8 mouse cellular contexts compared by ENCODE assay signal in genomic region chr7:19558965-19559364, GRCm38 (mm10). TPM values are rescaled to one million over a fixed set of nuclear protein-coding genes. Genes with fewer than 3 reads are reported as not detected.
DNase-seq lines count a peak whose midpoint lies in the region; ATAC-seq and TF ChIP-seq lines count a peak whose summit lies in the region.

No protein-coding gene starts in this region.

- H3K79me2 ChIP-seq in liver, adult 2 months (ENCODE audit: control insufficient read depth, insufficient read depth, low read length) = peaks cover 60% of the 10 kb centered on the region

- ATAC-seq in liver, embryonic 11.5 days (replicated peaks; ENCODE audit: low FRiP score) = no peak
- no peak for ATAC-seq in stomach, embryonic 16.5 days (ENCODE audit: insufficient read depth, low FRiP score)
- ATAC-seq in activated CD4-positive, CD25-positive, alpha-beta regulatory T cell, adult 4 months = no peak

- no peaks in the 10 kb centered on the region for H3K27me3 ChIP-seq in liver, adult 2 months (ENCODE audit: control insufficient read depth, insufficient read depth, low read length)
- no peaks in the 10 kb centered on the region for H3K27me3 ChIP-seq in liver, embryonic 11.5 days (replicated peaks; ENCODE audit: control insufficient read depth, insufficient read depth, low read length)
- H3K27me3 ChIP-seq in stomach, embryonic 16.5 days (ENCODE audit: control insufficient read depth, insufficient read depth, low read length) = no peaks in the 10 kb centered on the region

- H3K4me2 ChIP-seq in liver, embryonic 11.5 days = peak overlapping the region; percentile 16
- H3K4me2 ChIP-seq in stomach, embryonic 16.5 days (ENCODE audit: low read depth, low read length) = no peak overlapping the region

- 0 out of 2 replicates have a peak, but pooled peaks cover 2% of the 10 kb centered on the region for H3K36me3 ChIP-seq in liver, adult 2 months (ENCODE audit: control insufficient read depth, insufficient read depth, low read length)
- peaks cover 7% of the 10 kb centered on the region for H3K36me3 ChIP-seq in liver, embryonic 11.5 days (ENCODE audit: control insufficient read depth, insufficient read depth, low read length)
- no peaks in the 10 kb centered on the region for H3K36me3 ChIP-seq in stomach, embryonic 16.5 days (ENCODE audit: control insufficient read depth, insufficient read depth, low read length)

- H3K9ac ChIP-seq in liver, adult 2 months (ENCODE audit: low read depth, low read length) = no peak overlapping the region
- H3K9ac ChIP-seq in liver, embryonic 11.5 days (ENCODE audit: low read depth, low read length) = no peak overlapping the region; the same call in 1 of the 2 replicates
- no peak overlapping the region for H3K9ac ChIP-seq in stomach, embryonic 16.5 days (ENCODE audit: low read length)

- peak; percentile 43; the same call in 1 of the 2 replicates for TF ChIP-seq CTCF in liver, adult 2 months (IDR thresholded peaks at IDR 0.05; ENCODE audit: low read depth, low read length)

- WGBS in liver, adult 2 months = 67% methylated on average over 2 of the region's 2 CpGs
- 36% methylated on average over 2 of the region's 2 CpGs for WGBS in liver, embryonic 11.5 days
- WGBS in stomach, embryonic 16.5 days = 46% methylated on average over 2 of the region's 2 CpGs

- H3K4me1 ChIP-seq in liver, adult 2 months (ENCODE audit: control insufficient read depth, insufficient read depth, low read length) = peaks cover 30% of the 10 kb centered on the region
- H3K4me1 ChIP-seq in liver, embryonic 11.5 days (replicated peaks; ENCODE audit: control insufficient read depth, insufficient read depth, low read length) = peaks cover 37% of the 10 kb centered on the region
- H3K4me1 ChIP-seq in stomach, embryonic 16.5 days (ENCODE audit: control insufficient read depth, insufficient read depth, low read length) = peaks cover 50% of the 10 kb centered on the region

- no peak for DNase-seq in liver, adult 2 months (ENCODE audit: extremely low read depth, low read depth, low spot score)
- no peak for DNase-seq in liver
- peak; percentile 61 for DNase-seq in embryo, embryonic 11 days
- DNase-seq in liver, embryonic 11.5 days (ENCODE audit: low spot score) = no peak
- no peak for DNase-seq in Muller cell, postnatal 12 days (ENCODE audit: inconsistent ontology term)
- no peak for DNase-seq in adrenal gland, postnatal 4 days (ENCODE audit: low spot score in 2 of 2)

- TF ChIP-seq POLR2A in liver, adult 2 months (IDR thresholded peaks at IDR 0.05; ENCODE audit: extremely low read depth, insufficient read depth, low read length) = no peak

- H3K9me3 ChIP-seq in liver, embryonic 11.5 days (ENCODE audit: control insufficient read depth, low read length) = no peaks in the 10 kb centered on the region
- no peaks in the 10 kb centered on the region for H3K9me3 ChIP-seq in stomach, embryonic 16.5 days (replicated peaks; ENCODE audit: control insufficient read depth, low read length)

- H3K27ac ChIP-seq in liver, adult 2 months (replicated peaks; ENCODE audit: insufficient read depth, low read depth, low read length) = no peak overlapping the region
- H3K27ac ChIP-seq in liver, embryonic 11.5 days (ENCODE audit: low read depth, low read length) = no peak overlapping the region
- H3K27ac ChIP-seq in stomach, embryonic 16.5 days (ENCODE audit: low read length) = peak overlapping the region; percentile 28; the same call in 1 of the 2 replicates

- H3K4me3 ChIP-seq in liver, adult 2 months (ENCODE audit: insufficient read depth, low read depth, low read length) = no peak overlapping the region
- H3K4me3 ChIP-seq in liver, embryonic 11.5 days (ENCODE audit: low read depth, low read length) = no peak overlapping the region
- H3K4me3 ChIP-seq in stomach, embryonic 16.5 days (replicated peaks; ENCODE audit: low read length) = no peak overlapping the region

RNA-seq across cellular contexts. Expression of gene Ppp1r37, which starts 3.9 kb away (rescaled TPM):
- 25.0 and 25.6 TPM in 2 replicates for total RNA-seq in liver, adult 2 months (2014; rRNA removed)
- 82.3 and 84.2 TPM in 2 replicates for polyA plus RNA-seq in liver, adult 2 months (2012; rRNA removed)
- 2.9 and 3.1 TPM in 2 replicates for polyA plus RNA-seq in liver, embryonic 11.5 days (2014; fragmentation: Nextera tagmentation; extraction: Ambion mirVana)
- polyA plus RNA-seq in stomach, embryonic 16.5 days (2015; fragmentation: Nextera tagmentation; extraction: Ambion mirVana) = 19.1 and 20.4 TPM in 2 replicates
- polyA plus RNA-seq in activated CD4-positive, CD25-positive, alpha-beta regulatory T cell, adult 4 months (2017; shearing (Covaris generic)) = 1 to 10 TPM; 3.2 TPM
- 10 to 100 TPM; 66.7 to 67.1 TPM for total RNA-seq in adrenal gland, postnatal 4 days (2021)

RNA-seq across cellular contexts. Expression of gene Zfp296, which starts 18.1 kb away (rescaled TPM):
- 0.40 and 0.83 TPM in 2 replicates for total RNA-seq in liver, adult 2 months (2014; rRNA removed)
- polyA plus RNA-seq in liver, adult 2 months (2012; rRNA removed) = 0.93 and 1.3 TPM in 2 replicates
- polyA plus RNA-seq in liver, embryonic 11.5 days (2014; fragmentation: Nextera tagmentation; extraction: Ambion mirVana) = 2.3 and 2.4 TPM in 2 replicates
- 2.8 and 3.7 TPM in 2 replicates for polyA plus RNA-seq in stomach, embryonic 16.5 days (2015; fragmentation: Nextera tagmentation; extraction: Ambion mirVana)
- 1 to 10 TPM in 1 of 2 experiments, under 1 TPM in 1; 0.46 to 2.3 TPM for polyA plus RNA-seq in activated CD4-positive, CD25-positive, alpha-beta regulatory T cell, adult 4 months (2017; shearing (Covaris generic))
- total RNA-seq in adrenal gland, postnatal 4 days (2021) = under 1 TPM; 0.25 to 0.39 TPM

RNA-seq across cellular contexts. Expression of gene Gemin7, which starts 18.4 kb away (rescaled TPM):
- total RNA-seq in liver, adult 2 months (2014; rRNA removed) = 31.2 and 40.1 TPM in 2 replicates
- polyA plus RNA-seq in liver, adult 2 months (2012; rRNA removed) = 60.2 and 61.6 TPM in 2 replicates
- 133 and 142 TPM in 2 replicates for polyA plus RNA-seq in liver, embryonic 11.5 days (2014; fragmentation: Nextera tagmentation; extraction: Ambion mirVana)
- 141 and 153 TPM in 2 replicates for polyA plus RNA-seq in stomach, embryonic 16.5 days (2015; fragmentation: Nextera tagmentation; extraction: Ambion mirVana)
- 10 to 100 TPM; 88.3 to 91.8 TPM for polyA plus RNA-seq in activated CD4-positive, CD25-positive, alpha-beta regulatory T cell, adult 4 months (2017; shearing (Covaris generic))
- 10 to 100 TPM; 67.0 to 68.8 TPM for total RNA-seq in adrenal gland, postnatal 4 days (2021)

RNA-seq across cellular contexts. Expression of gene Nkpd1, which starts 41.3 kb away (rescaled TPM):
- total RNA-seq in liver, adult 2 months (2014; rRNA removed) = not detected in 2 replicates
- not detected in 2 replicates for polyA plus RNA-seq in liver, adult 2 months (2012; rRNA removed)
- polyA plus RNA-seq in liver, embryonic 11.5 days (2014; fragmentation: Nextera tagmentation; extraction: Ambion mirVana) = not detected in 2 replicates
- 1.8 and 3.3 TPM in 2 replicates for polyA plus RNA-seq in stomach, embryonic 16.5 days (2015; fragmentation: Nextera tagmentation; extraction: Ambion mirVana)
- not detected for polyA plus RNA-seq in activated CD4-positive, CD25-positive, alpha-beta regulatory T cell, adult 4 months (2017; shearing (Covaris generic))
- under 1 TPM; 0.17 to 0.28 TPM for total RNA-seq in adrenal gland, postnatal 4 days (2021)

RNA-seq across cellular contexts. Expression of gene Clasrp, which starts 45.3 kb away (rescaled TPM):
- 4.9 and 5.3 TPM in 2 replicates for total RNA-seq in liver, adult 2 months (2014; rRNA removed)
- 18.0 and 24.8 TPM in 2 replicates for polyA plus RNA-seq in liver, adult 2 months (2012; rRNA removed)
- polyA plus RNA-seq in liver, embryonic 11.5 days (2014; fragmentation: Nextera tagmentation; extraction: Ambion mirVana) = 33.4 and 45.5 TPM in 2 replicates
- 28.6 and 35.2 TPM in 2 replicates for polyA plus RNA-seq in stomach, embryonic 16.5 days (2015; fragmentation: Nextera tagmentation; extraction: Ambion mirVana)
- 1 to 10 TPM; 8.4 to 9.7 TPM for polyA plus RNA-seq in activated CD4-positive, CD25-positive, alpha-beta regulatory T cell, adult 4 months (2017; shearing (Covaris generic))
- 10 to 100 TPM; 74.3 to 79.6 TPM for total RNA-seq in adrenal gland, postnatal 4 days (2021)
